Mouse (Mus musculus) limb, embryonic 15.5 days (tissue): Measurements from ENCODE around the gene Olfr654. TPM values are rescaled to one million over a fixed set of nuclear protein-coding genes. Genes with fewer than 3 reads are reported as not detected.

ENCODE experiments used
- ATAC-seq: fragments of 200-750 bp; cut with Nextera tagmentation; 2 replicates; pipeline ENCODE4 v1.8.0; 2017; ENCODE audit warnings: low read depth, moderate TSS enrichment; ENCODE audit not compliant: insufficient number of reproducible peaks, low FRiP score, low TSS enrichment
- H3K27ac ChIP-seq: fragments of 300-500 bp; sonication (generic); 2 replicates; pipeline ENCODE4 v1.5.1; 2015; ENCODE audit warnings: moderate library complexity, mild to moderate bottlenecking, inconsistent platforms
- H3K27me3 ChIP-seq: fragments of 300-500 bp; sonication (generic); 2 replicates; pipeline ENCODE4 v1.6.1; 2015; ENCODE audit warnings: inconsistent platforms
- H3K36me3 ChIP-seq: fragments of 300-500 bp; sonication (generic); 2 replicates; pipeline ENCODE4 v1.6.1; 2015; ENCODE audit warnings: inconsistent platforms
- H3K4me1 ChIP-seq: fragments of 300-500 bp; sonication (generic); 2 replicates; pipeline ENCODE4 v1.6.1; 2015; ENCODE audit warnings: inconsistent platforms
- H3K4me2 ChIP-seq: fragments of 300-500 bp; sonication (generic); 2 replicates; pipeline ENCODE4 v1.6.1; 2015; ENCODE audit warnings: mild to moderate bottlenecking, inconsistent platforms
- H3K4me3 ChIP-seq: fragments of 300-500 bp; sonication (generic); 2 replicates; pipeline ENCODE4 v1.5.1; 2015; ENCODE audit warnings: mild to moderate bottlenecking, inconsistent platforms
- H3K9ac ChIP-seq: fragments of 300-500 bp; sonication (generic); 2 replicates; pipeline ENCODE4 v1.6.1; 2015; ENCODE audit warnings: inconsistent platforms
- H3K9me3 ChIP-seq: fragments of 300-500 bp; sonication (generic); 2 replicates; pipeline ENCODE4 v1.6.1; 2016; ENCODE audit warnings: inconsistent platforms
- WGBS: fragments of 180-500 bp; shearing (Covaris S2); methylation state at CpG from one replicate; pipeline ENCODE4 v1.1.7; 2015; 5-methylcytosine and 5-hydroxymethylcytosine counted together
- polyA plus RNA-seq: library from polyadenylated mRNA; unstranded; fragments of >200 nt; fragmentation: Nextera tagmentation; extraction: Ambion mirVana; gene quantifications from 2 replicates; pipeline ENCODE4 v1.2.1, GENCODE M21; 2015

Gene Olfr654
- not detected in 2 replicates for polyA plus RNA-seq

- Histone ChIP-seq H3K9ac (no peak within 1 kb of the TSS), H3K4me3 (no peak within 1 kb of the TSS), H3K4me1 (no peaks in the 10 kb centered on the region), H3K4me2 (no peak within 1 kb of the TSS), H3K36me3 (no peaks in the 10 kb centered on the region), H3K27me3 (no peaks in the 10 kb centered on the region), H3K27ac (no peak within 1 kb of the TSS), H3K9me3 (no peaks in the 10 kb centered on the region)
- ATAC-seq: no peak
- 81% methylated on average over 4 of the region's 4 CpGs for WGBS
Observed at GRCm38 (mm10) chr7:104586725-104587124, at the start of gene Olfr654. TSS of gene Olfr654 (plus strand) at chr7:104587025.

DNA sequence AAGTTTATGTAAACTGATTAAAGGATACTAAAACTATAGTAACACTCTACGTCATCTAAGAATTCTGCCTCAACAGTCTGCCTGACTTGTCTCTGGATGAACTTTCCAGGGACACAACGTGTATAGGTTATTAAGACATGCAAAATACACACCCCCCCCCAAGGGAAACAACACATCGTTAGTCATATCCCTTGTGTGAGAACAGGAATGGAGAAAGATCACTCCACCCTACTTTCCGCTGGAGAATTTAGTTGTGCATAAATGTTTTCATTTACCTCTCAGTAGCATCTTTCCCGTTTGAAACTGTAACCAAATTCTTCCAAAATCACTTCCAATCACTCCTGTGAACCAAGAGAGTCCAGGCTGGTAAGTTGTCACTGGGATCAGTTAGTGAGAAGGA is 37.0 kb upstream of the Olfr654 start, which contains the start of gene Olfr651:
TSS of gene Olfr651 (plus strand) at position 301 of the 400 bp plus-strand sequence.
- no peaks in the 10 kb centered on the region for H3K27me3 ChIP-seq
- no peaks in the 10 kb centered on the region for H3K9me3 ChIP-seq
- H3K36me3 ChIP-seq: no peaks in the 10 kb centered on the region
- no peak within 1 kb of the TSS for H3K27ac ChIP-seq
- no peak within 1 kb of the TSS for H3K4me3 ChIP-seq
- ATAC-seq: no peak
- 73% methylated on average over 5 of the region's 5 CpGs for WGBS
- no peak within 1 kb of the TSS for H3K9ac ChIP-seq
- no peaks in the 10 kb centered on the region for H3K4me1 ChIP-seq
- H3K4me2 ChIP-seq: no peak within 1 kb of the TSS

DNA sequence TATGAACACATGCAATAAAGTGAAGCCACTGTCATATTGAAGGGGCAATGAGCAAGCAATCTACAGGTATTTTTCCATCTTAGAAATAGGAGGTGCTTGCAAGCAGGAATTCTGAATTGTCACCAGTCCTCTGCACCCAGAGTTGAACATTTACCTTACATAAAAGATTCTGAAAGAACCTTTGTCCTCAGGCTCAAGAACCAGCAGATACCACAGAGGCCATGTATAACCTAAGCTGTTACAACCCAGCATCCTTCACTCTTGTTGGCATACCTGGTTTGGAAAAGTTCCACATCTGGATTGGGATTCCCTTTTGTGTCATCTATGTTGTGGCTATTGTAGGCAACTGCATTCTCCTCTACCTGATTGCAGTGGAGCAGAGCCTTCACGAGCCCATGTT is 34.1 kb upstream of the Olfr654 start:
- no peaks in the 10 kb centered on the region for H3K4me1 ChIP-seq
- no peak overlapping the region for H3K27ac ChIP-seq
- WGBS: 76% methylated on average over 1 of the region's 1 CpGs
- H3K36me3 ChIP-seq: no peaks in the 10 kb centered on the region
- no peak overlapping the region for H3K4me2 ChIP-seq
- no peak overlapping the region for H3K4me3 ChIP-seq
- no peak for ATAC-seq
- no peak overlapping the region for H3K9ac ChIP-seq
- H3K9me3 ChIP-seq: no peaks in the 10 kb centered on the region
- no peaks in the 10 kb centered on the region for H3K27me3 ChIP-seq

DNA sequence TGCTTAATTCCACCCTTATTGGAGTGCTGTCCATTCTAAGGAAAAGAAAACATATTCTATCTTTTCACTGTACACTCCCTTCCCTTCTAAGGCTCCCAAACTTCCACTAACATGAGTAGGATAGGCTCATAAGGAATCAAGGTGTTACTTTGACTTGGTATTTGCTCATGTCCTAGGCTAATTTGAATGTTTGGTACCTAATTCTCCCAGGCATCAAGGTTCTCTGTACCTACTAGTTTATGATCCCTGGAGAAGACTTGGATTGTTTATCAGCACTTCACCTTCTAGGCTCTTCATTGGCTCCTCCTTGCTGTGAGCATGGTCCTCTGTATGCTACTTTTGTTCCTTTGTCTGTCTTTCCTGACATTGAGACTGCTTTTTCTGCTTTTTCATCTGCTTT is 26.2 kb upstream of the Olfr654 start, which contains the start of gene Olfr652:
TSS of gene Olfr652 (plus strand) at position 301 of the 400 bp plus-strand sequence.
- Histone ChIP-seq H3K9ac (no peak within 1 kb of the TSS), H3K27me3 (no peaks in the 10 kb centered on the region), H3K36me3 (no peaks in the 10 kb centered on the region), H3K4me1 (no peaks in the 10 kb centered on the region), H3K4me3 (no peak within 1 kb of the TSS), H3K4me2 (no peak within 1 kb of the TSS), H3K27ac (no peak within 1 kb of the TSS), H3K9me3 (no peaks in the 10 kb centered on the region)
- no peak for ATAC-seq

- no peak for ATAC-seq
- Histone ChIP-seq H3K9ac (no peak within 1 kb of the TSS), H3K4me3 (no peak within 1 kb of the TSS), H3K4me2 (no peak within 1 kb of the TSS), H3K27ac (no peak within 1 kb of the TSS), H3K27me3 (no peaks in the 10 kb centered on the region), H3K36me3 (no peaks in the 10 kb centered on the region), H3K4me1 (no peaks in the 10 kb centered on the region), H3K9me3 (no peaks in the 10 kb centered on the region)
- 66% methylated on average over 2 of the region's 2 CpGs for WGBS
Observed at GRCm38 (mm10) chr7:104577014-104577413, 9.8 kb upstream of the Olfr654 start, which contains the start of gene Olfr653. TSS of gene Olfr653 (plus strand) at chr7:104577314.

GRCm38 (mm10) chr7:104580846-104581245 is 6.0 kb upstream of the Olfr654 start:
- H3K4me1 ChIP-seq: no peaks in the 10 kb centered on the region
- no peaks in the 10 kb centered on the region for H3K9me3 ChIP-seq
- H3K27ac ChIP-seq: no peak overlapping the region
- no peak overlapping the region for H3K4me2 ChIP-seq
- ATAC-seq: no peak
- H3K4me3 ChIP-seq: no peak overlapping the region
- WGBS: 88% methylated on average over 4 of the region's 4 CpGs
- no peaks in the 10 kb centered on the region for H3K27me3 ChIP-seq
- no peaks in the 10 kb centered on the region for H3K36me3 ChIP-seq
- H3K9ac ChIP-seq: no peak overlapping the region

- 83% methylated on average over 4 of the region's 4 CpGs for WGBS
- Histone ChIP-seq H3K4me3 (no peak overlapping the region), H3K27me3 (no peaks in the 10 kb centered on the region), H3K4me2 (no peak overlapping the region), H3K36me3 (no peaks in the 10 kb centered on the region), H3K9ac (no peak overlapping the region), H3K4me1 (no peaks in the 10 kb centered on the region), H3K9me3 (no peaks in the 10 kb centered on the region), H3K27ac (no peak overlapping the region)
- ATAC-seq: no peak
Observed at GRCm38 (mm10) chr7:104581429-104581828, 5.4 kb upstream of the Olfr654 start.

DNA sequence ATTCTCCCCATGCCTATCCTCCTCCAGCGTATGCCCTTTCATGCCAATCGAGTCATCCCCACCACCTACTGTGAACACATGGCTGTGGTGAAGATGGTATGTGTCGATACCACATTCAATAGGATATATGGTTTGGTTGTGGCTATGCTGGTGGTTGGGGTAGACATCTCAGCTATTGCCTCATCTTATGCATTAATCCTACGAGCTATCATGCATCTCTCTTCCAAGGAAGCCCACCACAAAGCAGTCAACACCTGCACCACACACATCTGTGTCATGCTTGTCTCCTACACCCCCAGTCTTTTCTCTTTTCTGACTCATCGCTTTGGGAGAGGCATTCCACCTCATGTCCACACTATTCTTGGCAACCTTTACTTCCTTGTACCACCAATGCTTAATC is 1.4 kb downstream of the Olfr654 start:
- H3K4me1 ChIP-seq: no peaks in the 10 kb centered on the region
- H3K4me3 ChIP-seq: no peak overlapping the region
- no peak for ATAC-seq
- no peaks in the 10 kb centered on the region for H3K9me3 ChIP-seq
- WGBS: 84% methylated on average over 5 of the region's 5 CpGs
- no peak overlapping the region for H3K27ac ChIP-seq
- H3K9ac ChIP-seq: no peak overlapping the region
- H3K27me3 ChIP-seq: no peaks in the 10 kb centered on the region
- H3K36me3 ChIP-seq: no peaks in the 10 kb centered on the region
- H3K4me2 ChIP-seq: no peak overlapping the region

- Histone ChIP-seq H3K9ac (no peak within 1 kb of the TSS), H3K27ac (no peak within 1 kb of the TSS), H3K9me3 (no peaks in the 10 kb centered on the region), H3K4me1 (no peaks in the 10 kb centered on the region), H3K27me3 (no peaks in the 10 kb centered on the region), H3K4me3 (no peak within 1 kb of the TSS), H3K4me2 (no peak within 1 kb of the TSS), H3K36me3 (no peaks in the 10 kb centered on the region)
- WGBS: 85% methylated on average over 2 of the region's 2 CpGs
- ATAC-seq: no peak
Observed at GRCm38 (mm10) chr7:104601679-104602078, 14.9 kb downstream of the Olfr654 start, which contains the start of gene Olfr655. TSS of gene Olfr655 (minus strand) at chr7:104601779.

- Histone ChIP-seq H3K9me3 (no peaks in the 10 kb centered on the region), H3K4me2 (no peak overlapping the region), H3K27me3 (no peaks in the 10 kb centered on the region), H3K36me3 (no peaks in the 10 kb centered on the region), H3K4me1 (no peaks in the 10 kb centered on the region), H3K9ac (no peak overlapping the region), H3K4me3 (no peak overlapping the region), H3K27ac (no peak overlapping the region)
- ATAC-seq: no peak
- WGBS: 6% methylated on average over 3 of the region's 3 CpGs
Observed at GRCm38 (mm10) chr7:104603173-104603572, 16.3 kb downstream of the Olfr654 start.

GRCm38 (mm10) chr7:104604727-104605126 is 17.9 kb downstream of the Olfr654 start:
- no peaks in the 10 kb centered on the region for H3K4me1 ChIP-seq
- H3K4me2 ChIP-seq: no peak overlapping the region
- H3K9me3 ChIP-seq: no peaks in the 10 kb centered on the region
- no peaks in the 10 kb centered on the region for H3K36me3 ChIP-seq
- no peak overlapping the region for H3K4me3 ChIP-seq
- no peak for ATAC-seq
- no peaks in the 10 kb centered on the region for H3K27me3 ChIP-seq
- H3K27ac ChIP-seq: no peak overlapping the region
- H3K9ac ChIP-seq: no peak overlapping the region

- no peak within 1 kb of the TSS for H3K27ac ChIP-seq
- H3K9me3 ChIP-seq: no peaks in the 10 kb centered on the region
- H3K4me1 ChIP-seq: no peaks in the 10 kb centered on the region
- H3K27me3 ChIP-seq: no peaks in the 10 kb centered on the region
- 82% methylated on average over 4 of the region's 4 CpGs for WGBS
- H3K4me3 ChIP-seq: no peak within 1 kb of the TSS
- no peaks in the 10 kb centered on the region for H3K36me3 ChIP-seq
- ATAC-seq: no peak
- no peak within 1 kb of the TSS for H3K4me2 ChIP-seq
- H3K9ac ChIP-seq: no peak within 1 kb of the TSS
Observed at GRCm38 (mm10) chr7:104613655-104614054, 26.8 kb downstream of the Olfr654 start, which contains the start of gene Olfr656. TSS of gene Olfr656 (plus strand) at chr7:104613955.

DNA sequence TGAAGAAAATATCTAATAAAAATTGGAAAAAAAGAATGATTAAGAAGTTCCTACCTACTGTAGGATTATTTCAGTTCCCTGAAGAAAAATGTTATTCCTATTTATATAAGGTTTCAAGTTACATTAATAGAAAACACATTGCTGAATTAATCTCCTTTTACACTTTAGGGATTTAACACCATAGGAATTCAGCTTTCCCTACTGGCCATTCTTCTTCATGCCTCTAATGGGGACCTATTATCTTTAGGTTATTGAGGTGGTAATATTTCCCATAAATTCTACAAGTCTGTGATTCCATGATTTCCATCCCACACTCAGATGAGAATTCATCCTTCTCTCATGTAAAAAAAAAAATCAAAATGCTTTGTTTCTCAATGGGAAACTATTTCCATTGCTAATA is 37.7 kb downstream of the Olfr654 start, which contains the start of gene Olfr657:
TSS of gene Olfr657 (plus strand) at position 301 of the 400 bp plus-strand sequence.
- no peak within 1 kb of the TSS for H3K27ac ChIP-seq
- H3K27me3 ChIP-seq: no peaks in the 10 kb centered on the region
- H3K9me3 ChIP-seq: no peaks in the 10 kb centered on the region
- H3K9ac ChIP-seq: no peak within 1 kb of the TSS
- H3K4me3 ChIP-seq: no peak within 1 kb of the TSS
- no peak within 1 kb of the TSS for H3K4me2 ChIP-seq
- no peaks in the 10 kb centered on the region for H3K4me1 ChIP-seq
- H3K36me3 ChIP-seq: no peaks in the 10 kb centered on the region
- no peak for ATAC-seq
